Mouse (Mus musculus): ENCODE results near the gene Actg2. TPM values are rescaled to one million over a fixed set of nuclear protein-coding genes. Genes with fewer than 3 reads are reported as not detected.

The Actg2 gene
- total and polyA plus RNA-seq, 2 experiments from 2014 or later, result 1.6 to 2.0 TPM

DNA sequence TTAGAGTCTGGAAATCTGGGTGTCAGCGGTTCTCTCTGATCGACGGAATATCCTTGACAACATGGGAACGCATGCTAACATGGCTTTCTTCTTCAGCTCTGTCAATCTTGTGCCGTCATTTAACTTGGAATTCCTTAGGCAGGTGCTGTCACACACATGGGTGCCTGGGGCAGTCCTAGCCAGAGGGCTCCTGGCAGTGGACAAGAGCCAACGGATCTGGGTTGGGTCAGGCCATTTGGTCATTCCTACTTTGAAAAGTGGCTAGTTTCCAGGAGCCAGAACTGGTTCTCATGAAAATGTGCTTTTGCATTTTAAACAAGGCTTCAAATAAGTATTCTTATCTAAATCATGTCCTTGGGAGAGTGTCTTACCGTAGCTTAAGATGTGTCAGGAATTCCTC, 64.3 kb downstream of the Actg2 start:
- no peaks in the 10 kb centered on the region for H3K4me1 ChIP-seq (ENCODE audit: insufficient read depth, low read length)
- no peaks in the 10 kb centered on the region for H3K9me3 ChIP-seq (ENCODE audit: low read length)
- no peak overlapping the region for H3K27ac ChIP-seq (ENCODE audit: low read depth, low read length)
- no peaks in the 10 kb centered on the region for H3K27me3 ChIP-seq (ENCODE audit: insufficient read depth, low read length)
- no peaks in the 10 kb centered on the region for H3K36me3 ChIP-seq (ENCODE audit: insufficient read depth, low read length)
- H3K4me3 ChIP-seq (ENCODE audit: low read depth, low read length), result no peak overlapping the region
- 83% methylated on average over 7 of the region's 7 CpGs for WGBS
- TF ChIP-seq CTCF (IDR thresholded peaks at IDR 0.05), result no peak
- no peak overlapping the region for H3K4me2 ChIP-seq (ENCODE audit: low read depth, low read length, poor library complexity, severe bottlenecking)
- ATAC-seq (ENCODE audit: low FRiP score) (no peak), DNase-seq (ENCODE audit: low spot score) (no peak)
- no peak overlapping the region for H3K9ac ChIP-seq (replicated peaks; ENCODE audit: low read length, poor library complexity, severe bottlenecking)

DNA sequence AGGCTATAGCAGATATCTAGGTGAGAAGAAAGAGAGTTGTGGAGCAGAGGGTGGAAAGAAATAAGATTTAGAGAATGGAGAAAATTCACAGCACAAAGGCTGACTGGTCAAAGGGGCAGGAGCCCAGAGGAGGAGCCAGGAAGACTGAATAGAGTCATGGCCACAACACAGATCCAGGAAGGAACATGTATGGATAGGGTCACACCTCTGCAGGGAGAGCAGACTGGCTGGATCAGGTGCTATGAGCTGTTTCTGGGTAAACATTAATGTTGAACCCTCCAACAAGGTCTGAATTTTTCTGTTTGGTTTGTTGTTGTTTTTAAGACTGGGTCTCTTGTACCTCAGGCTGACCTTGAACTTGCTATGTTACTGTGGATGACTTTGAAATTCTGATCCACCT, 72.1 kb downstream of the Actg2 start:
- Histone ChIP-seq H3K27me3 (ENCODE audit: insufficient read depth, low read length) (no peaks in the 10 kb centered on the region), H3K4me3 (ENCODE audit: low read depth, low read length) (no peak overlapping the region), H3K27ac (ENCODE audit: low read depth, low read length) (no peak overlapping the region), H3K9me3 (ENCODE audit: low read length) (no peaks in the 10 kb centered on the region), H3K36me3 (ENCODE audit: insufficient read depth, low read length) (no peaks in the 10 kb centered on the region), H3K4me1 (ENCODE audit: insufficient read depth, low read length) (no peaks in the 10 kb centered on the region), H3K9ac (replicated peaks; ENCODE audit: low read length, poor library complexity, severe bottlenecking) (no peak overlapping the region), H3K4me2 (ENCODE audit: low read depth, low read length, poor library complexity, severe bottlenecking) (no peak overlapping the region)
- ATAC-seq (ENCODE audit: low FRiP score), result no peak
- no peak for DNase-seq (ENCODE audit: low spot score)
- TF ChIP-seq CTCF (IDR thresholded peaks at IDR 0.05), result no peak

Other genes starting within 250 kb of the Actg2 start
- 19.2 and 24.0 TPM in 2 replicates for gene Mthfd2, start 210.4 kb downstream of the Actg2 start, total RNA-seq (2014; rRNA removed)
- gene Mthfd2, start 210.4 kb downstream of the Actg2 start, polyA plus RNA-seq (2015; fragmentation: Nextera tagmentation; extraction: Ambion mirVana), result 27.0 and 32.0 TPM in 2 replicates
- 23.2 and 31.6 TPM in 2 replicates for gene Mob1a, start 210.2 kb downstream of the Actg2 start, total RNA-seq (2014; rRNA removed)
- 8.7 and 9.0 TPM in 2 replicates for gene Mob1a, start 210.2 kb downstream of the Actg2 start, polyA plus RNA-seq (2015; fragmentation: Nextera tagmentation; extraction: Ambion mirVana)
- 9.6 and 10.6 TPM in 2 replicates for gene Bola3, start 187.1 kb downstream of the Actg2 start, total RNA-seq (2014; rRNA removed)
- gene Bola3, start 187.1 kb downstream of the Actg2 start, polyA plus RNA-seq (2015; fragmentation: Nextera tagmentation; extraction: Ambion mirVana), result 46.2 and 51.2 TPM in 2 replicates
- 32.0 and 38.3 TPM in 2 replicates for gene Tet3, start 77.2 kb downstream of the Actg2 start, total RNA-seq (2014; rRNA removed)
- 45.3 and 48.5 TPM in 2 replicates for gene Tet3, start 77.2 kb downstream of the Actg2 start, polyA plus RNA-seq (2015; fragmentation: Nextera tagmentation; extraction: Ambion mirVana)
- 31.4 and 55.2 TPM in 2 replicates for gene Dguok, start 29.3 kb downstream of the Actg2 start, total RNA-seq (2014; rRNA removed)
- gene Dguok, start 29.3 kb downstream of the Actg2 start, polyA plus RNA-seq (2015; fragmentation: Nextera tagmentation; extraction: Ambion mirVana), result 48.5 and 52.3 TPM in 2 replicates
- gene Stambp, start 36.5 kb upstream of the Actg2 start, total RNA-seq (2014; rRNA removed), result 17.4 and 18.3 TPM in 2 replicates
- 72.2 and 75.5 TPM in 2 replicates for gene Stambp, start 36.5 kb upstream of the Actg2 start, polyA plus RNA-seq (2015; fragmentation: Nextera tagmentation; extraction: Ambion mirVana)
- gene Clec4f, start 119.9 kb upstream of the Actg2 start, total RNA-seq (2014; rRNA removed), result not detected in 2 replicates
- gene Clec4f, start 119.9 kb upstream of the Actg2 start, polyA plus RNA-seq (2015; fragmentation: Nextera tagmentation; extraction: Ambion mirVana), result 0.12 and 0.19 TPM in 2 replicates
- gene Cd207, start 141.6 kb upstream of the Actg2 start, total RNA-seq (2014; rRNA removed), result 0.16 TPM in 1 of 2 replicates, not detected in the other
- gene Cd207, start 141.6 kb upstream of the Actg2 start, polyA plus RNA-seq (2015; fragmentation: Nextera tagmentation; extraction: Ambion mirVana), result not detected in 2 replicates
- gene Vax2, start 175.0 kb upstream of the Actg2 start, total RNA-seq (2014; rRNA removed), result not detected in 2 replicates
- not detected in 2 replicates for gene Vax2, start 175.0 kb upstream of the Actg2 start, polyA plus RNA-seq (2015; fragmentation: Nextera tagmentation; extraction: Ambion mirVana)
- gene Atp6v1b1, start 206.7 kb upstream of the Actg2 start, total RNA-seq (2014; rRNA removed), result 0.77 TPM in 1 of 2 replicates, not detected in the other
- 0.07 TPM in 1 of 2 replicates, not detected in the other for gene Atp6v1b1, start 206.7 kb upstream of the Actg2 start, polyA plus RNA-seq (2015; fragmentation: Nextera tagmentation; extraction: Ambion mirVana)
- gene Ankrd53, start 226.4 kb upstream of the Actg2 start, total RNA-seq (2014; rRNA removed), result not detected in 2 replicates
- gene Ankrd53, start 226.4 kb upstream of the Actg2 start, polyA plus RNA-seq (2015; fragmentation: Nextera tagmentation; extraction: Ambion mirVana), result 0.10 and 0.12 TPM in 2 replicates
- 45.8 and 54.4 TPM in 2 replicates for gene Tex261, start 239.5 kb upstream of the Actg2 start, total RNA-seq (2014; rRNA removed)
- 66.8 and 71.4 TPM in 2 replicates for gene Tex261, start 239.5 kb upstream of the Actg2 start, polyA plus RNA-seq (2015; fragmentation: Nextera tagmentation; extraction: Ambion mirVana)

All from midbrain, postnatal 0 days (tissue).